Mouse (Mus musculus) frontal cortex, postnatal 14 days (tissue): ENCODE measurements around the gene Tgif2lx1.
"Not testable (repeated sequence)": the region's sequence is repeated elsewhere in the genome, so short reads cannot be mapped to it uniquely, and the experiment has no call there.

Experiments used
- DNase-seq, 2 experiments: peaks; one replicate each; pipeline ENCODE4 v3.0.0; 2022; ENCODE audit warnings: low spot score in 2 of 2

Tgif2lx1 gene

GRCm38 (mm10) chrX:118480637-118481036 is at the start of gene Tgif2lx1:
Gene Tgif2lx1 (minus strand): TSS chrX:118480737.
- DNase-seq = not testable (repeated sequence)
